ENCODE assay signal across 10 mouse cellular contexts in genomic region chr4:127400165-127401145, GRCm38 (mm10). TPM values are rescaled to one million over a fixed set of nuclear protein-coding genes. Genes with fewer than 3 reads are reported as not detected.
DNase-seq lines count a peak whose midpoint lies in the region; ATAC-seq and TF ChIP-seq lines count a peak whose summit lies in the region.
"Had no signal": no experiment of that assay in that cellular context is flagged by ENCODE, and none has a peak within 500 bp of the region (broad histone marks: within the 10 kb centered on the region; RNA-seq: fewer than 3 reads in every experiment).

No protein-coding gene starts in this region.

- WGBS in hindbrain, embryonic 14.5 days: 68% methylated on average over 11 of the region's 11 CpGs
- 65% methylated on average over 11 of the region's 11 CpGs for WGBS in hindbrain, embryonic 10.5 days
- WGBS in hindbrain, embryonic 16.5 days: 64% methylated on average over 11 of the region's 11 CpGs

- H3K4me3 ChIP-seq in hindbrain, embryonic 14.5 days (replicated peaks; ENCODE audit: low read length): no peak overlapping the region
- no peak overlapping the region for H3K4me3 ChIP-seq in hindbrain, embryonic 10.5 days
- H3K4me3 ChIP-seq in hindbrain, embryonic 16.5 days (ENCODE audit: low read length): no peak overlapping the region
- H3K4me3 ChIP-seq: stomach, embryonic 15.5 days had no signal

- no peak for TF ChIP-seq CTCF in brain, embryonic 14.5 days (IDR thresholded peaks at IDR 0.05; ENCODE audit: borderline replicate concordance, extremely low read depth, insufficient read depth, insufficient read length)

- DNase-seq in hindbrain, embryonic 14.5 days (ENCODE audit: low spot score): no peak
- no peak for DNase-seq in hindbrain, embryonic 10.5 days (ENCODE audit: low spot score)
- DNase-seq in R1 (ENCODE audit: low read depth, low spot score) (peak; percentile 41), MN1 (ENCODE audit: low spot score) (no peak)
- peak; percentile 59 for DNase-seq in brain, embryonic 14.5 days (ENCODE audit: low read depth)
- DNase-seq in urinary bladder, postnatal 10 days (ENCODE audit: low spot score): no peak
- DNase-seq: gastrocnemius, postnatal 36 days; kidney, adult 11 months had no signal

- H3K4me2 ChIP-seq in hindbrain, embryonic 14.5 days (replicated peaks): no peak overlapping the region
- H3K4me2 ChIP-seq in hindbrain, embryonic 16.5 days (ENCODE audit: low read length): no peak overlapping the region
- H3K4me2 ChIP-seq: stomach, embryonic 15.5 days had no signal

- H3K36me3 ChIP-seq in hindbrain, embryonic 14.5 days (replicated peaks; ENCODE audit: control insufficient read depth, insufficient read depth): no peaks in the 10 kb centered on the region
- no peaks in the 10 kb centered on the region for H3K36me3 ChIP-seq in hindbrain, embryonic 10.5 days
- no peaks in the 10 kb centered on the region for H3K36me3 ChIP-seq in hindbrain, embryonic 16.5 days (ENCODE audit: control insufficient read depth, insufficient read depth, low read length)
- H3K36me3 ChIP-seq: stomach, embryonic 15.5 days had no signal

- no peak overlapping the region for H3K9ac ChIP-seq in hindbrain, embryonic 14.5 days
- H3K9ac ChIP-seq in hindbrain, embryonic 16.5 days (ENCODE audit: low read depth, low read length): no peak overlapping the region
- H3K9ac ChIP-seq: stomach, embryonic 15.5 days had no signal

- TF ChIP-seq POLR2A in brain, embryonic 14.5 days (IDR thresholded peaks at IDR 0.05; ENCODE audit: borderline replicate concordance, extremely low read depth, insufficient read depth, insufficient read length, poor library complexity, severe bottlenecking): no peak

- no peaks in the 10 kb centered on the region for H3K4me1 ChIP-seq in hindbrain, embryonic 14.5 days (replicated peaks; ENCODE audit: control insufficient read depth, insufficient read depth, low read length)
- no peaks in the 10 kb centered on the region for H3K4me1 ChIP-seq in hindbrain, embryonic 10.5 days (replicated peaks)
- no peaks in the 10 kb centered on the region for H3K4me1 ChIP-seq in hindbrain, embryonic 16.5 days (ENCODE audit: control insufficient read depth, insufficient read depth, low read depth, low read length)
- H3K4me1 ChIP-seq: stomach, embryonic 15.5 days had no signal

- peak; percentile 35; the same call in 1 of the 2 replicates for ATAC-seq in hindbrain, embryonic 14.5 days (ENCODE audit: low FRiP score)
- peak; percentile 69 for ATAC-seq in hindbrain, embryonic 16.5 days

- H3K27ac ChIP-seq in hindbrain, embryonic 14.5 days: no peak overlapping the region
- H3K27ac ChIP-seq in hindbrain, embryonic 10.5 days: no peak overlapping the region
- H3K27ac ChIP-seq in hindbrain, embryonic 16.5 days (ENCODE audit: low read depth, low read length): peak overlapping the region; percentile 18; the same call in 1 of the 2 replicates
- H3K27ac ChIP-seq: stomach, embryonic 15.5 days had no signal

- H3K9me3 ChIP-seq in hindbrain, embryonic 14.5 days (ENCODE audit: control insufficient read depth, low read length): no peaks in the 10 kb centered on the region
- no peaks in the 10 kb centered on the region for H3K9me3 ChIP-seq in hindbrain, embryonic 10.5 days
- H3K9me3 ChIP-seq in hindbrain, embryonic 16.5 days (ENCODE audit: control insufficient read depth, low read length): no peaks in the 10 kb centered on the region
- H3K9me3 ChIP-seq: stomach, embryonic 15.5 days had no signal

- no peaks in the 10 kb centered on the region for H3K27me3 ChIP-seq in hindbrain, embryonic 14.5 days (ENCODE audit: control insufficient read depth, insufficient read depth, low read length)
- H3K27me3 ChIP-seq in hindbrain, embryonic 10.5 days (ENCODE audit: insufficient read depth, poor library complexity, severe bottlenecking): no peaks in the 10 kb centered on the region
- H3K27me3 ChIP-seq in hindbrain, embryonic 16.5 days (replicated peaks; ENCODE audit: control insufficient read depth, insufficient read depth, low read length): no peaks in the 10 kb centered on the region
- H3K27me3 ChIP-seq: stomach, embryonic 15.5 days had no signal

RNA-seq across cellular contexts. Expression of gene Gjb5, which starts 42.5 kb away (rescaled TPM):
- 0.12 and 0.21 TPM in 2 replicates for polyA plus RNA-seq in hindbrain, embryonic 14.5 days (2014; fragmentation: Nextera tagmentation; extraction: Ambion mirVana)
- polyA plus RNA-seq in hindbrain, embryonic 10.5 days (2016; fragmentation: Nextera tagmentation; extraction: Ambion mirVana): 0.85 and 2.1 TPM in 2 replicates
- polyA plus RNA-seq in brain, embryonic 14.5 days (2012; rRNA removed): 0.06 and 0.18 TPM in 2 replicates
- 0.20 and 0.34 TPM in 2 replicates for polyA plus RNA-seq in hindbrain, embryonic 16.5 days (2015; fragmentation: Nextera tagmentation; extraction: Ambion mirVana)

RNA-seq across cellular contexts. Expression of gene Gjb4, which starts 46.6 kb away (rescaled TPM):
- 0.17 TPM in 1 of 2 replicates, not detected in the other for polyA plus RNA-seq in hindbrain, embryonic 14.5 days (2014; fragmentation: Nextera tagmentation; extraction: Ambion mirVana)
- 0.15 and 0.21 TPM in 2 replicates for polyA plus RNA-seq in hindbrain, embryonic 10.5 days (2016; fragmentation: Nextera tagmentation; extraction: Ambion mirVana)
- 0.05 TPM in 1 of 2 replicates, not detected in the other for polyA plus RNA-seq in brain, embryonic 14.5 days (2012; rRNA removed)
- 0.14 TPM in 1 of 2 replicates, not detected in the other for polyA plus RNA-seq in hindbrain, embryonic 16.5 days (2015; fragmentation: Nextera tagmentation; extraction: Ambion mirVana)

Comparison
In these comparisons a context has a peak if more than half of its experiments do, and no peak if none do; other contexts are left out.
1. DNase-seq: peak in R1 (single experiment) and brain, embryonic 14.5 days (single experiment); none in hindbrain, embryonic 14.5 days (single experiment), hindbrain, embryonic 10.5 days (single experiment), MN1 (single experiment) and urinary bladder, postnatal 10 days (single experiment).